Mouse (Mus musculus) ES-Bruce4 (cell line): ENCODE measurements around the gene Lipn.

Experiments
- CTCF ChIP-seq: IDR thresholded peaks from one replicate; pipeline ENCODE4 v1.8.1; 2011; ENCODE audit warnings: low read depth, low read length
- POLR2A ChIP-seq: IDR thresholded peaks from one replicate; pipeline ENCODE4 v1.8.1; 2011; ENCODE audit warnings: low read length; ENCODE audit not compliant: insufficient read depth

DNA sequence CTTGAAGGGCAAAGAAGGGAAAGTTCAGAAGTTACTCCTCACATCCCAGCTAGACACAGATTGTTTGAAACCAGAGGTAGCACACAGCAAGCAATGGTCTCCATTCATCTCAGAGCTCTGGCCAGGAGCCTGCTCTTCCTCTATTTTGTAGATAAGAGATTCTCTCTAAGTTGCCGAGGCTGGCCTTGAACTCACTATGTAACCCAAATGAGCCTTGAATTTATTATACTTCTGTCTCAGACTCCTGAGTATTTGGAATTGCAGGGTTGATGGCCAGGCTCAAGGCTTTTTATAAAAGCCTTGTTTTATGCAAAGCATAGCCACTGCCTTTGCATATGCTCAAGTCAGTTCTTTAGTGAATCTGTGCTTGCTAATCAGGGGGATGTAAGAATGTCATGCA, 27.4 kb upstream of the Lipn start:
- TF ChIP-seq POLR2A = no peak
- TF ChIP-seq CTCF = no peak
